Mouse (Mus musculus): ENCODE data around the gene Serpina3b. TPM values are rescaled to one million over a fixed set of nuclear protein-coding genes. Genes with fewer than 3 reads are reported as not detected.

Serpina3b gene
- polyA plus RNA-seq (2012; ENCODE audit: low replicate concordance): 0.09 TPM in 1 of 2 replicates, not detected in the other

GRCm38 (mm10) chr12:104127696-104128095 is at the start of gene Serpina3b:
Gene Serpina3b, plus strand, starts transcription at chr12:104127996.

GRCm38 (mm10) chr12:104100768-104101167 is 27.0 kb upstream of the Serpina3b start, which contains the start of gene Serpina5:
Gene Serpina5, plus strand, starts transcription at chr12:104101113.

GRCm38 (mm10) chr12:104112333-104112732 is 15.5 kb upstream of the Serpina3b start, which contains the start of gene Serpina3a:
Gene Serpina3a, plus strand, starts transcription at chr12:104112724.

GRCm38 (mm10) chr12:104153656-104154055 is 25.9 kb downstream of the Serpina3b start, which contains the start of gene Serpina3c:
Gene Serpina3c, minus strand, starts transcription at chr12:104153870.

Other genes starting within 250 kb of the Serpina3b start
- 0.29 TPM in 1 of 2 replicates, not detected in the other for gene Serpina1c, start 223.1 kb upstream of the Serpina3b start, polyA plus RNA-seq (2012; ENCODE audit: low replicate concordance)
- not detected in 2 replicates for gene Serpina1e, start 169.0 kb upstream of the Serpina3b start, polyA plus RNA-seq (2012; ENCODE audit: low replicate concordance)
- gene Serpina11, start 138.0 kb upstream of the Serpina3b start, polyA plus RNA-seq (2012; ENCODE audit: low replicate concordance): not detected in 2 replicates
- gene Serpina9, start 114.2 kb upstream of the Serpina3b start, polyA plus RNA-seq (2012; ENCODE audit: low replicate concordance): 0.22 and 0.39 TPM in 2 replicates
- not detected in 2 replicates for gene Serpina12, start 83.6 kb upstream of the Serpina3b start, polyA plus RNA-seq (2012; ENCODE audit: low replicate concordance)
- gene Serpina5, start 26.9 kb upstream of the Serpina3b start, polyA plus RNA-seq (2012; ENCODE audit: low replicate concordance): 0.27 TPM in 1 of 2 replicates, not detected in the other
- not detected in 2 replicates for gene Serpina3a, start 15.3 kb upstream of the Serpina3b start, polyA plus RNA-seq (2012; ENCODE audit: low replicate concordance)
- gene Serpina3c, start 25.9 kb downstream of the Serpina3b start, polyA plus RNA-seq (2012; ENCODE audit: low replicate concordance): not detected in 2 replicates
- 0.24 and 0.48 TPM in 2 replicates for gene Serpina3f, start 86.5 kb downstream of the Serpina3b start, polyA plus RNA-seq (2012; ENCODE audit: low replicate concordance)
- 10.7 and 22.1 TPM in 2 replicates for gene Serpina3g, start 108.2 kb downstream of the Serpina3b start, polyA plus RNA-seq (2012; ENCODE audit: low replicate concordance)
- gene Serpina3i, start 135.1 kb downstream of the Serpina3b start, polyA plus RNA-seq (2012; ENCODE audit: low replicate concordance): not detected in 2 replicates
- gene Serpina3j, start 186.6 kb downstream of the Serpina3b start, polyA plus RNA-seq (2012; ENCODE audit: low replicate concordance): not detected in 2 replicates
- not detected in 2 replicates for gene Serpina3k, start 210.5 kb downstream of the Serpina3b start, polyA plus RNA-seq (2012; ENCODE audit: low replicate concordance)
- not detected in 2 replicates for gene Serpina3m, start 210.5 kb downstream of the Serpina3b start, polyA plus RNA-seq (2012; ENCODE audit: low replicate concordance)